Mouse (Mus musculus): ENCODE data around the gene Rtn3. TPM values are rescaled to one million over a fixed set of nuclear protein-coding genes. Genes with fewer than 3 reads are reported as not detected.

The Rtn3 gene
- polyA plus RNA-seq, 1 experiment from 2014 or later, result 132 TPM

GRCm38 (mm10) chr19:7484076-7484475 lies 995 bp upstream of the Rtn3 start:
- H3K27me3 ChIP-seq (ENCODE audit: control insufficient read depth, insufficient read depth, low read length), result no peaks in the 10 kb centered on the region
- no peaks in the 10 kb centered on the region for H3K9me3 ChIP-seq (ENCODE audit: control insufficient read depth, low read length)
- H3K4me1 ChIP-seq (ENCODE audit: control insufficient read depth in 2 of 2, insufficient read depth in 2 of 2, low read length in 2 of 2), result peaks cover 0 to 18% of the 10 kb centered on the region in 2 experiments; a peak in 2 of 4 replicates
- H3K4me2 ChIP-seq (ENCODE audit: low read length), result peak overlapping the region; percentile 65
- H3K36me3 ChIP-seq (ENCODE audit: control insufficient read depth, insufficient read depth, low read length), result no peaks in the 10 kb centered on the region
- H3K27ac ChIP-seq (replicated peaks in 1 of 2; ENCODE audit: control insufficient read depth in 1 of 2, insufficient read depth in 1 of 2, low read depth in 2 of 2, low read length in 2 of 2), result peak overlapping the region in 1 of 2 experiments; percentile 100; a peak in 2 of 4 replicates
- 20% methylated on average over 5 of the region's 5 CpGs for WGBS
- no peak for ATAC-seq (ENCODE audit: insufficient number of reproducible peaks, insufficient read depth, low FRiP score, low read depth)
- H3K9ac ChIP-seq (ENCODE audit: low read length), result no peak overlapping the region
- peak overlapping the region in 1 of 2 experiments; percentile 99; a peak in 1 of 4 replicates for H3K4me3 ChIP-seq (ENCODE audit: control insufficient read depth in 1 of 2, insufficient read depth in 1 of 2, low read depth in 1 of 2, low read length in 2 of 2)

GRCm38 (mm10) chr19:7483512-7483882 lies 416 bp upstream of the Rtn3 start:
- H3K27ac ChIP-seq (replicated peaks in 1 of 2; ENCODE audit: control insufficient read depth in 1 of 2, insufficient read depth in 1 of 2, low read depth in 2 of 2, low read length in 2 of 2), result peak overlapping the region; percentile 55 to 100; a peak in 3 of 4 replicates
- WGBS, result under 1% methylated on average over 6 of the region's 6 CpGs
- H3K36me3 ChIP-seq (ENCODE audit: control insufficient read depth, insufficient read depth, low read length), result 0 out of 2 replicates have a peak, but pooled peaks cover under 1% of the 10 kb centered on the region
- peak; percentile 10; the same call in 1 of the 2 replicates for ATAC-seq (ENCODE audit: insufficient number of reproducible peaks, insufficient read depth, low FRiP score, low read depth)
- H3K9ac ChIP-seq (ENCODE audit: low read length), result peak overlapping the region; percentile 65
- H3K27me3 ChIP-seq (ENCODE audit: control insufficient read depth, insufficient read depth, low read length), result no peaks in the 10 kb centered on the region
- H3K4me3 ChIP-seq (ENCODE audit: control insufficient read depth in 1 of 2, insufficient read depth in 1 of 2, low read depth in 1 of 2, low read length in 2 of 2), result peak overlapping the region; percentile 21 to 99; a peak in 3 of 4 replicates
- H3K4me2 ChIP-seq (ENCODE audit: low read length), result peak overlapping the region; percentile 65
- peaks cover 0 to 18% of the 10 kb centered on the region in 2 experiments; a peak in 2 of 4 replicates for H3K4me1 ChIP-seq (ENCODE audit: control insufficient read depth in 2 of 2, insufficient read depth in 2 of 2, low read length in 2 of 2)
- H3K9me3 ChIP-seq (ENCODE audit: control insufficient read depth, low read length), result no peaks in the 10 kb centered on the region

GRCm38 (mm10) chr19:7482266-7482598 lies 849 bp downstream of the Rtn3 start:
- Histone ChIP-seq H3K4me3 (ENCODE audit: control insufficient read depth in 1 of 2, insufficient read depth in 1 of 2, low read depth in 1 of 2, low read length in 2 of 2) (peak overlapping the region; percentile 99), H3K4me2 (ENCODE audit: low read length) (peak overlapping the region; percentile 65), H3K9me3 (ENCODE audit: control insufficient read depth, low read length) (no peaks in the 10 kb centered on the region), H3K27ac (replicated peaks in 1 of 2; ENCODE audit: control insufficient read depth in 1 of 2, insufficient read depth in 1 of 2, low read depth in 2 of 2, low read length in 2 of 2) (peak overlapping the region; percentile 99 to 100; a peak in 3 of 4 replicates), H3K36me3 (ENCODE audit: control insufficient read depth, insufficient read depth, low read length) (0 out of 2 replicates have a peak, but pooled peaks cover 4% of the 10 kb centered on the region), H3K9ac (ENCODE audit: low read length) (peak overlapping the region; percentile 99), H3K4me1 (ENCODE audit: control insufficient read depth in 2 of 2, insufficient read depth in 2 of 2, low read length in 2 of 2) (peaks cover 0 to 13% of the 10 kb centered on the region in 2 experiments; a peak in 2 of 4 replicates), H3K27me3 (ENCODE audit: control insufficient read depth, insufficient read depth, low read length) (no peaks in the 10 kb centered on the region)
- 0% methylated on average over 7 of the region's 7 CpGs for WGBS
- ATAC-seq (ENCODE audit: insufficient number of reproducible peaks, insufficient read depth, low FRiP score, low read depth), result no peak

GRCm38 (mm10) chr19:7481541-7482265 lies 1.4 kb downstream of the Rtn3 start:
- peaks cover 0 to 13% of the 10 kb centered on the region in 2 experiments; a peak in 2 of 4 replicates for H3K4me1 ChIP-seq (ENCODE audit: control insufficient read depth in 2 of 2, insufficient read depth in 2 of 2, low read length in 2 of 2)
- 12% methylated on average over 12 of the region's 12 CpGs for WGBS
- 0 out of 2 replicates have a peak, but pooled peaks cover 7% of the 10 kb centered on the region for H3K36me3 ChIP-seq (ENCODE audit: control insufficient read depth, insufficient read depth, low read length)
- peak overlapping the region; percentile 99 for H3K9ac ChIP-seq (ENCODE audit: low read length)
- H3K27ac ChIP-seq (replicated peaks in 1 of 2; ENCODE audit: control insufficient read depth in 1 of 2, insufficient read depth in 1 of 2, low read depth in 2 of 2, low read length in 2 of 2), result peak overlapping the region; percentile 2 to 100; a peak in 2 of 4 replicates
- no peak for ATAC-seq (ENCODE audit: insufficient number of reproducible peaks, insufficient read depth, low FRiP score, low read depth)
- peak overlapping the region; percentile 99 for H3K4me3 ChIP-seq (ENCODE audit: control insufficient read depth in 1 of 2, insufficient read depth in 1 of 2, low read depth in 1 of 2, low read length in 2 of 2)
- H3K4me2 ChIP-seq (ENCODE audit: low read length), result peak overlapping the region; percentile 65
- no peaks in the 10 kb centered on the region for H3K27me3 ChIP-seq (ENCODE audit: control insufficient read depth, insufficient read depth, low read length)
- no peaks in the 10 kb centered on the region for H3K9me3 ChIP-seq (ENCODE audit: control insufficient read depth, low read length)

- Histone ChIP-seq H3K9me3 (ENCODE audit: control insufficient read depth, low read length) (no peaks in the 10 kb centered on the region), H3K9ac (ENCODE audit: low read length) (no peak overlapping the region), H3K4me3 (ENCODE audit: control insufficient read depth in 1 of 2, insufficient read depth in 1 of 2, low read depth in 1 of 2, low read length in 2 of 2) (no peak overlapping the region), H3K27me3 (ENCODE audit: control insufficient read depth, insufficient read depth, low read length) (no peaks in the 10 kb centered on the region), H3K4me1 (ENCODE audit: control insufficient read depth in 2 of 2, insufficient read depth in 2 of 2, low read length in 2 of 2) (peaks cover 0 to 13% of the 10 kb centered on the region in 2 experiments; a peak in 2 of 4 replicates), H3K4me2 (ENCODE audit: low read length) (no peak overlapping the region), H3K27ac (replicated peaks in 1 of 2; ENCODE audit: control insufficient read depth in 1 of 2, insufficient read depth in 1 of 2, low read depth in 2 of 2, low read length in 2 of 2) (no peak overlapping the region), H3K36me3 (ENCODE audit: control insufficient read depth, insufficient read depth, low read length) (peaks cover 10% of the 10 kb centered on the region; the same call in 1 of the 2 replicates)
- over 99% methylated on average over 3 of the region's 3 CpGs for WGBS
- no peak for ATAC-seq (ENCODE audit: insufficient number of reproducible peaks, insufficient read depth, low FRiP score, low read depth)
Observed at GRCm38 (mm10) chr19:7479751-7480248, 3.3 kb downstream of the Rtn3 start.

GRCm38 (mm10) chr19:7470643-7471042 lies 12.4 kb downstream of the Rtn3 start:
- H3K4me2 ChIP-seq (ENCODE audit: low read length), result no peak overlapping the region
- no peak overlapping the region for H3K9ac ChIP-seq (ENCODE audit: low read length)
- 91% methylated on average over 2 of the region's 2 CpGs for WGBS
- H3K36me3 ChIP-seq (ENCODE audit: control insufficient read depth, insufficient read depth, low read length), result peaks cover 49% of the 10 kb centered on the region
- no peaks in the 10 kb centered on the region for H3K27me3 ChIP-seq (ENCODE audit: control insufficient read depth, insufficient read depth, low read length)
- H3K9me3 ChIP-seq (ENCODE audit: control insufficient read depth, low read length), result no peaks in the 10 kb centered on the region
- peaks cover 0 to 11% of the 10 kb centered on the region in 2 experiments; a peak in 2 of 4 replicates for H3K4me1 ChIP-seq (ENCODE audit: control insufficient read depth in 2 of 2, insufficient read depth in 2 of 2, low read length in 2 of 2)
- no peak for ATAC-seq (ENCODE audit: insufficient number of reproducible peaks, insufficient read depth, low FRiP score, low read depth)
- no peak overlapping the region for H3K4me3 ChIP-seq (ENCODE audit: control insufficient read depth in 1 of 2, insufficient read depth in 1 of 2, low read depth in 1 of 2, low read length in 2 of 2)
- H3K27ac ChIP-seq (replicated peaks in 1 of 2; ENCODE audit: control insufficient read depth in 1 of 2, insufficient read depth in 1 of 2, low read depth in 2 of 2, low read length in 2 of 2), result 0 out of 4 replicates have a peak overlapping the region, but pooled peaks of 1 of the 2 experiments have one; percentile 21

- H3K9me3 ChIP-seq (ENCODE audit: control insufficient read depth, low read length), result no peaks in the 10 kb centered on the region
- peaks cover 38% of the 10 kb centered on the region for H3K36me3 ChIP-seq (ENCODE audit: control insufficient read depth, insufficient read depth, low read length)
- no peak overlapping the region for H3K4me2 ChIP-seq (ENCODE audit: low read length)
- no peak for ATAC-seq (ENCODE audit: insufficient number of reproducible peaks, insufficient read depth, low FRiP score, low read depth)
- H3K27me3 ChIP-seq (ENCODE audit: control insufficient read depth, insufficient read depth, low read length), result no peaks in the 10 kb centered on the region
- H3K9ac ChIP-seq (ENCODE audit: low read length), result no peak overlapping the region
- H3K4me3 ChIP-seq (ENCODE audit: control insufficient read depth in 1 of 2, insufficient read depth in 1 of 2, low read depth in 1 of 2, low read length in 2 of 2), result no peak overlapping the region
- H3K4me1 ChIP-seq (ENCODE audit: control insufficient read depth in 2 of 2, insufficient read depth in 2 of 2, low read length in 2 of 2), result peaks cover 0 to 11% of the 10 kb centered on the region in 2 experiments; a peak in 2 of 4 replicates
- H3K27ac ChIP-seq (replicated peaks in 1 of 2; ENCODE audit: control insufficient read depth in 1 of 2, insufficient read depth in 1 of 2, low read depth in 2 of 2, low read length in 2 of 2), result no peak overlapping the region
Observed at GRCm38 (mm10) chr19:7467915-7468314, 15.2 kb downstream of the Rtn3 start.
